Mouse (Mus musculus): ENCODE data around the gene Acvrl1. TPM values are rescaled to one million over a fixed set of nuclear protein-coding genes. Genes with fewer than 3 reads are reported as not detected.

Gene Acvrl1
- polyA plus RNA-seq, 1 experiment from 2014 or later, result 2.0 TPM

- WGBS (ENCODE audit: insufficient replicate concordance), result 74% methylated on average over 4 of the region's 4 CpGs
- no peaks in the 10 kb centered on the region for H3K36me3 ChIP-seq (ENCODE audit: control insufficient read depth, insufficient read depth, low read length)
- no peaks in the 10 kb centered on the region for H3K9me3 ChIP-seq (replicated peaks; ENCODE audit: control insufficient read depth, low read length)
- peaks cover 6% of the 10 kb centered on the region for H3K4me1 ChIP-seq (ENCODE audit: control insufficient read depth, insufficient read depth, low read length)
- ATAC-seq (replicated peaks; ENCODE audit: insufficient number of reproducible peaks, low FRiP score, low TSS enrichment), result no peak
- H3K27ac ChIP-seq (ENCODE audit: low read depth, low read length), result no peak overlapping the region
- peaks cover 4% of the 10 kb centered on the region for H3K27me3 ChIP-seq (ENCODE audit: control insufficient read depth, insufficient read depth, low read length)
- H3K9ac ChIP-seq (ENCODE audit: low read depth, low read length), result no peak overlapping the region
- no peak overlapping the region for H3K4me2 ChIP-seq
- no peak overlapping the region for H3K4me3 ChIP-seq (ENCODE audit: low read depth, low read length)
Observed at GRCm38 (mm10) chr15:101088291-101088690, 40.0 kb upstream of the Acvrl1 start.

DNA sequence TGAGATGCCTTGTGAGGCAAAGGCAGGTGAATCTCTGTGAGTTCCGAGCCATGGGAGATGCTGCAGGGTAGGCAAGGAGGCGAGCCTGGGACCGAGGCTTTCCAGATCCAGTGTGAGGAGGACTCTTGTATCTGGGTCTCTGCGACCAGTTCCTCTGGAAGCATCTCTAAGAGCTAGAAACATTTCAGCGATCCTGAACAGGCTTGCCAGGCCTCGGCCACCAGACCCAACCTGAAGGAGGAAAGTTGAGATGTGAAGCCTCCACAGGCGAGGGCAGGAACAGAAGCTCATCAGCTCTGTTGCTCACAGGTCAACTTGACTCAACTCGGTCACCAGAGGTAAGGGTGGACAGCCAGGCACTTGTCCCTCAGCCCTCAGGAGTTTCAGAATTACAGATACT, 36.8 kb upstream of the Acvrl1 start:
- Histone ChIP-seq H3K36me3 (ENCODE audit: control insufficient read depth, insufficient read depth, low read length) (no peaks in the 10 kb centered on the region), H3K4me2 (no peak overlapping the region), H3K27ac (ENCODE audit: low read depth, low read length) (no peak overlapping the region), H3K4me3 (ENCODE audit: low read depth, low read length) (no peak overlapping the region), H3K9me3 (replicated peaks; ENCODE audit: control insufficient read depth, low read length) (no peaks in the 10 kb centered on the region), H3K27me3 (ENCODE audit: control insufficient read depth, insufficient read depth, low read length) (peaks cover 6% of the 10 kb centered on the region), H3K9ac (ENCODE audit: low read depth, low read length) (no peak overlapping the region), H3K4me1 (ENCODE audit: control insufficient read depth, insufficient read depth, low read length) (peaks cover 13% of the 10 kb centered on the region)
- WGBS (ENCODE audit: insufficient replicate concordance), result 83% methylated on average over 8 of the region's 8 CpGs
- ATAC-seq (replicated peaks; ENCODE audit: insufficient number of reproducible peaks, low FRiP score, low TSS enrichment), result no peak

- no peak overlapping the region for H3K4me3 ChIP-seq (ENCODE audit: low read depth, low read length)
Observed at GRCm38 (mm10) chr15:101092121-101092828, 36.0 kb upstream of the Acvrl1 start.

GRCm38 (mm10) chr15:101092829-101093648, 35.3 kb upstream of the Acvrl1 start:
- Histone ChIP-seq H3K36me3 (ENCODE audit: control insufficient read depth, insufficient read depth, low read length) (no peaks in the 10 kb centered on the region), H3K9me3 (replicated peaks; ENCODE audit: control insufficient read depth, low read length) (no peaks in the 10 kb centered on the region), H3K4me3 (ENCODE audit: low read depth, low read length) (no peak overlapping the region; the same call in 1 of the 2 replicates), H3K9ac (ENCODE audit: low read depth, low read length) (no peak overlapping the region), H3K27ac (ENCODE audit: low read depth, low read length) (no peak overlapping the region), H3K4me1 (ENCODE audit: control insufficient read depth, insufficient read depth, low read length) (peaks cover 16% of the 10 kb centered on the region), H3K27me3 (ENCODE audit: control insufficient read depth, insufficient read depth, low read length) (peaks cover 11% of the 10 kb centered on the region), H3K4me2 (peak overlapping the region; percentile 25)
- ATAC-seq (replicated peaks; ENCODE audit: insufficient number of reproducible peaks, low FRiP score, low TSS enrichment), result 0 out of 2 replicates have a peak, but pooled peaks have one; percentile 39
- WGBS (ENCODE audit: insufficient replicate concordance), result 14% methylated on average over 25 of the region's 25 CpGs

More at GRCm38 (mm10) chr15:101092121-101092828, 36.0 kb upstream of the Acvrl1 start:
- no peak overlapping the region for H3K27ac ChIP-seq (ENCODE audit: low read depth, low read length)
- peaks cover 6% of the 10 kb centered on the region for H3K27me3 ChIP-seq (ENCODE audit: control insufficient read depth, insufficient read depth, low read length)
- ATAC-seq (replicated peaks; ENCODE audit: insufficient number of reproducible peaks, low FRiP score, low TSS enrichment), result no peak; the same call in 1 of the 2 replicates
- WGBS (ENCODE audit: insufficient replicate concordance), result 38% methylated on average over 14 of the region's 14 CpGs
- H3K36me3 ChIP-seq (ENCODE audit: control insufficient read depth, insufficient read depth, low read length), result no peaks in the 10 kb centered on the region
- 0 out of 2 replicates have a peak overlapping the region, but pooled peaks have one; percentile 25 for H3K4me2 ChIP-seq
- H3K9ac ChIP-seq (ENCODE audit: low read depth, low read length), result no peak overlapping the region
- peaks cover 13% of the 10 kb centered on the region for H3K4me1 ChIP-seq (ENCODE audit: control insufficient read depth, insufficient read depth, low read length)
- no peaks in the 10 kb centered on the region for H3K9me3 ChIP-seq (replicated peaks; ENCODE audit: control insufficient read depth, low read length)

- WGBS (ENCODE audit: insufficient replicate concordance), result 40% methylated on average over 6 of the region's 6 CpGs
- H3K4me2 ChIP-seq, result no peak overlapping the region
- peaks cover 12% of the 10 kb centered on the region for H3K27me3 ChIP-seq (ENCODE audit: control insufficient read depth, insufficient read depth, low read length)
- H3K9me3 ChIP-seq (replicated peaks; ENCODE audit: control insufficient read depth, low read length), result no peaks in the 10 kb centered on the region
- H3K9ac ChIP-seq (ENCODE audit: low read depth, low read length), result no peak overlapping the region
- no peak overlapping the region for H3K27ac ChIP-seq (ENCODE audit: low read depth, low read length)
- H3K4me3 ChIP-seq (ENCODE audit: low read depth, low read length), result no peak overlapping the region
- H3K36me3 ChIP-seq (ENCODE audit: control insufficient read depth, insufficient read depth, low read length), result no peaks in the 10 kb centered on the region
- ATAC-seq (replicated peaks; ENCODE audit: insufficient number of reproducible peaks, low FRiP score, low TSS enrichment), result no peak
- H3K4me1 ChIP-seq (ENCODE audit: control insufficient read depth, insufficient read depth, low read length), result peaks cover 20% of the 10 kb centered on the region
Observed at GRCm38 (mm10) chr15:101093988-101094387, 34.3 kb upstream of the Acvrl1 start.

- H3K27me3 ChIP-seq (ENCODE audit: control insufficient read depth, insufficient read depth, low read length), result peaks cover 19% of the 10 kb centered on the region
- no peak overlapping the region; the same call in 1 of the 2 replicates for H3K27ac ChIP-seq (ENCODE audit: low read depth, low read length)
- ATAC-seq (replicated peaks; ENCODE audit: insufficient number of reproducible peaks, low FRiP score, low TSS enrichment), result no peak
- H3K9me3 ChIP-seq (replicated peaks; ENCODE audit: control insufficient read depth, low read length), result no peaks in the 10 kb centered on the region
- H3K9ac ChIP-seq (ENCODE audit: low read depth, low read length), result no peak overlapping the region
- peaks cover 20% of the 10 kb centered on the region for H3K4me1 ChIP-seq (ENCODE audit: control insufficient read depth, insufficient read depth, low read length)
- H3K36me3 ChIP-seq (ENCODE audit: control insufficient read depth, insufficient read depth, low read length), result no peaks in the 10 kb centered on the region
- 58% methylated on average over 9 of the region's 9 CpGs for WGBS (ENCODE audit: insufficient replicate concordance)
- H3K4me2 ChIP-seq, result no peak overlapping the region
- H3K4me3 ChIP-seq (ENCODE audit: low read depth, low read length), result no peak overlapping the region
Observed at GRCm38 (mm10) chr15:101094979-101095378, 33.3 kb upstream of the Acvrl1 start.

DNA sequence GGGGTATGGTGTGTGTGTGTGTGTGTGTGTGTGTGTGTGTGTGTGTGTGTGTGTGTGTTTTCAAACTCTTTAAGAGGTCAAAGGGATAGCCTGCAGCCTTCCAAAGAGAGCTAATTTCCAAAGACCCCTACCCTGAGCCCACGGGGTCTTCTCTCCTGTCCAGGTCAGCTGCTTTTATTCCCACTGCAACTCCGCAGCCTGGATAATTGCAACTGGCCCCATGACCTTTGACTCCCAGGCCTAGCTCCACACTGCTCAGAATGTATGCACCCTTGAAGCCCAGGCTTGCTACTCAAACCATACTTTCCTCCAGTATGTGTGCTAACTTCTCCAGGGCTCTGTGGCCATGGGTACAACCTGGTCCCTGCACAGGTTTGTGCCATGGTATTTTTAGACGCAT, 32.9 kb upstream of the Acvrl1 start:
- ATAC-seq (replicated peaks; ENCODE audit: insufficient number of reproducible peaks, low FRiP score, low TSS enrichment), result no peak
- H3K27ac ChIP-seq (ENCODE audit: low read depth, low read length), result no peak overlapping the region

DNA sequence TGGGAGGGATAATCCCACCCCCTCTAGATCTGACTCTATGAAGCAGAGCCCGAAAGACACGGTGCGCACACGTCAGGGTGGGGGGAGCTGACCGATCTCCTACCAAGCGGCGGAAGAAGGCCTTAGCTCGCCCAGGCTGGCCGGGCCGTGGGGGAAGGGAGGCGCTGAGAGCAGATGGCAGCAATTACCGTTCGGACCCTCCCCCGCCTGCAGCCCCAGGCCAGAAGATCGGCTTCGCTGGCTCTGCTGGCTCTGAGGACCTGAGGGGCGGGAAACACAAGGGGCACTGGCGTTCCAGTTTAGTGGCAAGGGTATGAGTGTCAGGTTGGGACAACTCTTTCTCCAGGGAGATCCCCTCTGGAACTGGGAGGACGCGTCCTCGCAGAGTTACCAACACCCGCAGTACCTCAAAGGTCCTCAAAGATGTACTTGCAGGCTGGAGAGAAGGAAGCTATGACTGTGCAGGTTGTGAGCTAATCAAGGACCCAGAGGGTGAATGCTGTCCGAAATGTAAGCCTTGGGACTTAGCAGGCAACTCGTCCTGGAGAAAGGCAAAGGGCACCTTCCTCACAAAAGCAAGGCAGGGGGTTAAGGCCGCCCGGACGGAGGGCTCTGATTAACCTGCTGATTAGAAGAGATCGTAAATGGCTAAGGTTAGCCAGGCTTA, 30.2 kb upstream of the Acvrl1 start:
- no peak for ATAC-seq (replicated peaks; ENCODE audit: insufficient number of reproducible peaks, low FRiP score, low TSS enrichment)
- peak overlapping the region; percentile 30 for H3K4me3 ChIP-seq (ENCODE audit: low read depth, low read length)
- no peaks in the 10 kb centered on the region for H3K36me3 ChIP-seq (ENCODE audit: control insufficient read depth, insufficient read depth, low read length)
- H3K4me2 ChIP-seq, result peak overlapping the region; percentile 59
- WGBS (ENCODE audit: insufficient replicate concordance), result 5% methylated on average over 28 of the region's 28 CpGs
- peaks cover 16% of the 10 kb centered on the region for H3K27me3 ChIP-seq (ENCODE audit: control insufficient read depth, insufficient read depth, low read length)
- H3K9ac ChIP-seq (ENCODE audit: low read depth, low read length), result peak overlapping the region; percentile 58; the same call in 1 of the 2 replicates
- H3K9me3 ChIP-seq (replicated peaks; ENCODE audit: control insufficient read depth, low read length), result no peaks in the 10 kb centered on the region
- peaks cover 15% of the 10 kb centered on the region for H3K4me1 ChIP-seq (ENCODE audit: control insufficient read depth, insufficient read depth, low read length)
- H3K27ac ChIP-seq (ENCODE audit: low read depth, low read length), result no peak overlapping the region

More for the DNA sequence above, 32.9 kb upstream of the Acvrl1 start:
- WGBS (ENCODE audit: insufficient replicate concordance), result 75% methylated on average over 3 of the region's 3 CpGs
- Histone ChIP-seq H3K9me3 (replicated peaks; ENCODE audit: control insufficient read depth, low read length) (no peaks in the 10 kb centered on the region), H3K9ac (ENCODE audit: low read depth, low read length) (no peak overlapping the region), H3K4me2 (no peak overlapping the region), H3K36me3 (ENCODE audit: control insufficient read depth, insufficient read depth, low read length) (no peaks in the 10 kb centered on the region), H3K4me1 (ENCODE audit: control insufficient read depth, insufficient read depth, low read length) (peaks cover 20% of the 10 kb centered on the region), H3K27me3 (ENCODE audit: control insufficient read depth, insufficient read depth, low read length) (peaks cover 19% of the 10 kb centered on the region), H3K4me3 (ENCODE audit: low read depth, low read length) (no peak overlapping the region)

Measured in heart, embryonic 11.5 days (tissue).